Mouse (Mus musculus) kidney, postnatal 14 days (tissue): ENCODE results near the gene Col5a1.

ENCODE experiments used
- DNase-seq: peaks from one replicate; pipeline ENCODE4 v3.0.0; 2022; ENCODE audit warnings: mixed read lengths

Gene Col5a1

GRCm38 (mm10) chr2:27886148-27886551 is at the start of gene Col5a1:
TSS of gene Col5a1 (plus strand) at chr2:27886425.
- DNase-seq = peak; percentile 91

- DNase-seq = no peak
Observed at GRCm38 (mm10) chr2:27838112-27838511, 48.1 kb upstream of the Col5a1 start.

GRCm38 (mm10) chr2:27840890-27841289 is 45.3 kb upstream of the Col5a1 start:
- DNase-seq = no peak

DNA sequence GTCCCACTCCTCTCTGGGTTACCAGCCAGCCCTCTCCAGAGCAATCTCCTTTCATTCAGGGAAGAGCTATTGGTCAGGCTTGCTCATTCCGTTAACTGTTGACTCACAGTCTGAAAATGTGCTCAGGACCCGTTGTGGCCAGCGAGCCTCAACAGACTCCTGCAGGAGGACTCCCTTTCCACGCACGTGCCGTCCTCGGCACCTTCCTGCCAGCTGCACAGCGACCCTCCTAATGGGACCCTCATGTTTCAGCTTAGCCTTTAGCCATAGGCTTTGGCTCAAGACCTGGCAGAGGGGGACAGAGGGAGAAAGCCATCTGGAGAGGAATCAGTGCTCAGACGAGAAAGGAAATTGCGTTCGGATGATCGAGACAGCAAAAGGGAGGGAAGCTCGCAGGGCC is 43.3 kb upstream of the Col5a1 start:
- DNase-seq = no peak

- DNase-seq = no peak
Observed at GRCm38 (mm10) chr2:27844885-27845284, 41.3 kb upstream of the Col5a1 start.

DNA sequence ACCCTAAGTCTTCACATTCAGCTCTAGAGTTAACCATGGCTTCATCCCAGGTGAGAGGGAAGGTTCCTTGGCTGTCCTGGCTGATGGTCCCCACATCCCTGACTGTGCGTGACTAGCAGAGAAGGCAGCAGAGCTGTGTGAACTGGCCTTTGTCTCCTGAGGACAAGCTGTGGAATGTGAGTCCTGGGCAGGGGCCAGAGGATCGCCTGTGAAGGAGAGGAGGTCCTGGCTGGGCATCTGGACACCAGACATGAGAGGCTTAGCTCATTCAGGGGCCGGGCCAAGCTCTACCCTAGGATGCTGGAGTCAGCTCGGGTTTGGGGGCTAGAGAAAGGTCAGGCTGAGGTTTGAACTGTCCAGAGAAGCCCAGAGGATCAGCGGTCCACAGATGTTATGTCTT is 39.2 kb upstream of the Col5a1 start:
- peak; percentile 50 for DNase-seq

DNA sequence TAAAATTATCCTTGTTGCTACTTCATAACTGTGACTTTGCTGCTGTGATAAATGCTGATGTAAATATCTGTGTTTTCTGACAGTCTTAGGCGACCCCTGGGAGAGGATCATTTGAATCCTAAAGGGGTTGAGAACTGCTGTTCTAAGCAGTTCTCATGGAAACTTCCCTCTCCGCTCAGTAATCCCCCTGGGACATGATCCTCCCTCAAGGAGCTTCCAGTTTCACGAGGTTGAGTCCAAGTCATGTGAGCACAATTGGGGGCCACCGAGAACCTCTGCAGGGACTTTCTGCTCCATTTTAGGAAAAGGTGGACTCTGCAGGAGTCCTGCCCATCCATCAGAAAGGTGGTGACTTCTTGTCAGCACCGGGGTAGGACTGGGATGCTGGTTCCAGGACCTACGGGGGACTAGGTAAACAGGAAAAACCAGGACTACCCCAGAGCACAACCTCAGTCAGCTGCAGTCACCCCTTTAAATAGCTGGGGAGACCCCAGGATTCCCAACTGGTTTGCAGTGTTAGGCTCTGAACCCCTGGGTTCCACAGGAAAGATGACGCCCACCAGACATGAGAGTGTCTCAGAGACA is 38.3 kb upstream of the Col5a1 start:
- DNase-seq = peak; percentile 14

- DNase-seq = peak; percentile 37
Observed at GRCm38 (mm10) chr2:27848466-27848865, 37.8 kb upstream of the Col5a1 start.

- peak; percentile 13 for DNase-seq
Observed at GRCm38 (mm10) chr2:27858348-27858903, 27.8 kb upstream of the Col5a1 start.

DNA sequence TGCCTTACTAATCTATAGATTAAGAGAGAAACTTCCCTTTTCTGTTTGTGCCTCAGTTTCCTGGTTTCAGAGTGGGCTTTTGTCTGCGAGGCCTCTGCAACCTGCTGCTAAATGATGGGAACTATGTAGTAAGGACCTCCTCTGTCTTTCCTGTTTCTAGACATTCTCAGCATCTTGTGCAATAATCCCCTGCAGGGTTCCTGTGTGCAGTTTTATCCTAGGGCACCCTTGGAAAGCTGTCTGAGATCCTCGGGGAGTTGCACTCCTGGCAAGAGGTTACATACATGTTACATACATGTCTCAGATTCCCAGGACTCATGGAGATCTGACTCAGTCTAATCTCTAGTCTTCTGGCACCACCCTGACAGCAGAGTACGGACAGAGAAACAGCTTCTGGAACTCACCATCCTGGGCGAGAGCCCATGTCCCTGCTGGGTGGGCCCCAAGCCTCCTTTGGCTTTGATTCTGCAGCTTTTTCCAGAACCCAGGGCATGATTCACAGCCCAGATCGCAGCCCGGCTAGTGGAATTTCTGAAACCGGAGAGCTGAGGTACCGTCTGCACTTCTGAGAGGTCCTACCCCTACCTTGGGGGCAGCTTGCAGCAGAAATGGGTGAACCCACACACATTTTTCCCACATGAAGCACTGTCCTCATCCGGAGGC is 24.5 kb upstream of the Col5a1 start:
- DNase-seq = no peak

GRCm38 (mm10) chr2:27864491-27865365 is 21.5 kb upstream of the Col5a1 start:
- DNase-seq = no peak

- DNase-seq = no peak
Observed at GRCm38 (mm10) chr2:27870586-27870985, 15.6 kb upstream of the Col5a1 start.

GRCm38 (mm10) chr2:27871056-27871455 is 15.2 kb upstream of the Col5a1 start:
- no peak for DNase-seq

DNA sequence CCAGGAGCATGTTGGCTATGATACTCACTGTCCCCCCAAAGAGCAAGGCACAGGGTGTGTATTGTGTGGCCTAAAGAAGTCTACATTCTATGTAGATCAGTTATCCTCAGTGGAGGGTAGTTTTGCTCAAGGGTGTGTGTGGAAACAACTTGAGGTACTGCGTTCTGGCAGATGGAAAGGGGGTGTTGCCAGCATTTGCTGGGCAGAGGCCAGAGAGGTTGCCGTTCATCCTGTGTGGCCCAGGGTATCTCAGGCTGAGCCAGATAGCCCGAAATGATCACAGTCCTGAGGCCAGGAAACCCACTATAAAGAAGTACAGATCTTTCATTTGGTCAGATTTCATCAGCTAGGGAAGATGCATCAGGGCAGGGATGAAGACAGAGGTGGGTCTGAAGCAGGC is 13.9 kb upstream of the Col5a1 start:
- DNase-seq = no peak

DNA sequence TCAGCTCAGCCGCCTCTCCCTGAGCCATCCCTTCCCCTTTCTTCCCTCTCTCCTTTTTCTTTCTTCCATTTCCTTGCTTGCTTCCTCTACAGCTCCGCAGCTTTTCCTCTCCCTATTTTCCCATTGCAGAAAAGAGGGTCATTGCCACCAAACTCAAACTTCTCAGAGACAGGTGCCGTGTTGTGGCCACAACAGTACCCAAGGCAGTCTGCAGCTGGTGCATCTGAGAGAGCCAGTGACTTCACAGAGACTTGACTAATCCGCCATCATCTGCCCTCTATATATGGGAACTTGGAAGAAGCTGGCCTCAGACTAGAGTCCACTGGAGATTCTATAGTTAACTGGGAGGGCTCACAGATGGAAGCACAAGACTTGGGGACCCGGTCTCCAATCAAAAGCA is 13.2 kb upstream of the Col5a1 start:
- DNase-seq = no peak

GRCm38 (mm10) chr2:27874596-27874995 is 11.6 kb upstream of the Col5a1 start:
- no peak for DNase-seq

DNA sequence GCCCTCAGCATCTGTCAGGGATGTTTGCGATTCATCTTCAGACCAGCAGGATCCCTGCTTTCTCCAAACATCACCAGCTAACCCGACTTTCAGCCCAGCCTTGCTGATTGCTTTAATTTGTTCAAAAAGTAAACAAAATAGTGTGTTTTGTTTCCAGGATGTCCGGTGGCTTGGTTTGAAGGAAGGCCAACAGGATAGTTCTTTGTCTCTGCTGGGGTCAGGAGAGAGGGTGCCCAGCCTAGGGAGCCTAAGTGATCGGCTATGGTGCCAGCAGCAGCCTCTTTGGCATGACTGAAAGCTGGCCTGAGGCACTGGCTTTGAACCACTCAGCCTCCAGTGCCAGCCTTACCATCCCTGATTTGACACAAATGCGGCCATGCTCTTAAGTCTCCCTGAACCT is 11.0 kb upstream of the Col5a1 start:
- DNase-seq = no peak

GRCm38 (mm10) chr2:27875786-27876185 is 10.4 kb upstream of the Col5a1 start:
- DNase-seq = no peak

DNA sequence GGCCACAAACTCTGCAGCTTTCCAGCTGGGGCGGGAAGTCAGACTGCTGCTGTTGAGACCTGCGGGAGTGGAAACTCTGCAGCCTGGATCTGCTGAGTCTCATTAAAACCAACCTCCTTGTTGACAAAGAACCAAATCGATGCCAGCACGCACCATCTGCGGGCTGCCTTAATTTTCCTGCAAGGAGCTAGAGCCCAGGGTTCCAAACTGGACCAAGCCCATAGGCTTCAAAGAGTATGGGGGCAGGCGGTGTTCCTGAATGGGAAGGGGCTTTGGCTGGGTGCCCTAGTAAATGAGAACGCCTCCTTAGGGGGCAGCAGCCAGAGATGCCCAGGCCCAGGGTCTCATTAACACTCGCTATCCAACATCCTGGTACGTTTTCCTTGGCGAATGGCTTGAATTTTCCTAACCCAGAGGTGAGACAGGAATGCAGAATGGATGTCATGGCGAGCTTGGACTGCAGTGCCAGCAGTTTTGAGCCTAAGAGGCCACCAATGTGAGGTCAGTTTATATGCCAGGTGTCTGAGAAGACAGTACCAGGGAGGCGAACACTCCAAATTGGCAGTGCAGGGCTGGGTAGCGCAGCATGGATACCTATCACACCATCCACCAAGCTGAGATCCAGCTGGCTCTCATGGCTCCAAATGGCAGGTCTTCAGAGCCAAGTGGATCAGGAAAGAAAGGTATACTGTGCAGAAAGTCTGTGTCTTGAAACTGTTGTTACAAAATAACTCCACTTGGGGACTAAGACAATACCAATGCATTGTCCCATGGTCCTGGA is 9.3 kb upstream of the Col5a1 start:
- no peak for DNase-seq

DNA sequence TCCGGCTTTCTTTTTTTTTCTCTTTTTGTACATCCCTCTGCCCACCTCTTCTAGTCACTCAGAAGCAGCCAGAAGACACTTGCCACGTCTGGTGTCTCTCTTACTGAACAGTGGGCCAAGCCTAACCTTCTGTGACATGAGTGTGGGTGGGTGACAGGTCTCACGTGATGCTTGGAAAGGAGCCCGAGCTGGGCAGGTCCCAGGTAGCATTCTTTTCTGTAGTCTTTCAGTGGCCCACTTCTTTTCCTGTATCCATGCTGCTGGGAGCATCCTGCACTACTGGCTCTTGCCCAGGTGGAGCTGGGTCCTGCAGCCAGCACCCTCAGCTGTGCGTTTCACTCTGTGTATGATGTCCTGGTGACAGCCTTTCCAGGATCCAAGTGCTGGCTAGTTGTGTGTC is 8.2 kb upstream of the Col5a1 start:
- no peak for DNase-seq

DNA sequence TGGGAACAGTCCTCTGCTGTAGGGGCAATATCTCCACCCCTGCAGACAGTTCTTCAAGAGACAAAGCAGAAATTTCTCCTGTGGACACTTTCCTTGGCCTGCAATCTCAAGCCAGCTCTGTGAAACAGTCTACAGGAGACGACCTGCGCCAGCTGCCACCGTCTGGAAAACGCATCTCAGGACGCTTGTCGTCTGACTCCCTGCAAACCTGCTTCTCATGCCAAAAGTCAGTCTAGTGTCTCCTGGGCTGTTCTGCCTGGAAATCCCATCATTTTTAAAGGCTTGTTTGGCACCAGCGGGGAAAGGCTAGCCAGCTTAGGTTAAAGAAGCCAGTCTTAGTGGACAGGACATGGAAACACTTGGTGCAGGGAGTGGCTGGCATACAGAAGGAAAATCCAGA is 2.9 kb upstream of the Col5a1 start:
- DNase-seq = no peak

- DNase-seq = no peak
Observed at GRCm38 (mm10) chr2:27885456-27886147, 623 bp upstream of the Col5a1 start.
